Mouse (Mus musculus): ENCODE data around the gene Icosl.
"Not testable (repeated sequence)": the region's sequence is repeated elsewhere in the genome, so short reads cannot be mapped to it uniquely, and the experiment has no call there.

Gene Icosl

GRCm38 (mm10) chr10:78105548-78105947 is 36.4 kb downstream of the Icosl start:
- intact Hi-C loops (cut with DNase I), result no loop called here

GRCm38 (mm10) chr10:78114521-78115092 is 45.5 kb downstream of the Icosl start:
- intact Hi-C loops (cut with DNase I), result loop anchor here (5.0 kb wide), 1 partner anchor 38 kb away; no protein-coding TSS in a partner anchor

GRCm38 (mm10) chr10:78115153-78115552 is 46.1 kb downstream of the Icosl start:
- intact Hi-C loops (cut with DNase I), result loop anchor here (5.0 kb wide), 1 partner anchor 37 kb away; no protein-coding TSS in a partner anchor

DNA sequence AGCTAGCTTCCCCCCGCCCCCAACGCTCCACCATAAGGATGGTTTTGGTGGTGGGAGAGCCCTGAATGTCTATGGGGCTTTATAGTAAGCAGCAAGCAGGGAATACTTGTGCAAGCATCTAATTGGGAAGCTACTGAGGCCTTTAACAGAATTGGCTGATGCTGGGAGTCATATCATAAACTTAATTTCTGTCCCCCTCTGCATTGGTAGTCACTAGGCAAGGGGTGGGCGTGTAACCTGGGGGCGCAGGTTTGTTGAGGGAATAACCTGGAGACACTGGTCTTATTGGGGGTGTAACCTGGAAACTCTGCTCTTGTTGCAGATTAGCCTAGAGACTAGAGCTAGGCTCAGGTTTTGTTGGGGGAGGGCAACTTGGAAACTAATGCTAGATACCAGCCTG is 50.3 kb downstream of the Icosl start:
- intact Hi-C loops (cut with DNase I), result loop anchor here (5.0 kb wide), 1 partner anchor 33 kb away; no protein-coding TSS in a partner anchor

DNA sequence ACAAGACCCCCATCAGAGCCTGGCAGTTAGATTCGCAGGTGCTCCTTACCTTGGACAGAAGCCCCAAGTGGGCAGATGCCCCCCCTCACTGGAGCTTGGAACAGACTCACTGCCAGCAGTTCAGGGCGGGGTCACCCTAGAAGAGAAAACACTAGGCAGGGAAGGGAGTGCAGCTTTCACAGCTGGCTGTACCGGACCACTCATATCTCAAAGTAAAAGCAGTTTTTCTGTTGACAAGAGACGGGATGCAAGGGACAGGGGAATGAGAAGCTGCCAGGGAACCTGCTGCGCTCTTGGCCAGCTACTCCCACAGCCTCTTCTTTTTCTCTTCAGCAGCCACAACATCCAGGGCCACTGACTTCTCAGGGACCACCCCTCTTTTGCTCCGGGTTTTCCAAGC is 55.0 kb downstream of the Icosl start:
- intact Hi-C loops (cut with DNase I), result loop anchor here (5.0 kb wide), 1 partner anchor 47 kb away; no protein-coding TSS in a partner anchor

DNA sequence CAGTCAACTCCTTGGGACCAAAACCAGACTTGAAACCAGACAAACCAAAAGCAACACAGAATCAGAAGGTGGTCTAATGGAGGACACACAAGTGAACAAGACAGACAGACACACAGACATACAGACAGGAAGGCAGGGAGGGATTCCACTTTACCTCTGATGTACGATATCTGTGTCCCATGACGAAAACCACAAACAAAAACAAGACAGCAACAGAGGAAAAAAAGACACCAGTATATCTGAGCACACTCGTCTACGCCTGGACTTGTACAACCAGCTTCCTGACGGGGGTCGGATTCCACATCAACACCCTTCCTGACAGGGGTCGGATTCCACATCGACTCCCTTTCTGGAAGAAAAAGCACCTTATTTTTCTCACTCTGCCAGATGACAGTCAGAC is 56.0 kb downstream of the Icosl start:
- intact Hi-C loops (cut with DNase I), result not testable (repeated sequence)

GRCm38 (mm10) chr10:78126311-78126710 is 57.2 kb downstream of the Icosl start:
- intact Hi-C loops (cut with DNase I), result no loop called here

GRCm38 (mm10) chr10:78127046-78127870 is 58.2 kb downstream of the Icosl start:
- intact Hi-C loops (cut with DNase I), result no loop called here

DNA sequence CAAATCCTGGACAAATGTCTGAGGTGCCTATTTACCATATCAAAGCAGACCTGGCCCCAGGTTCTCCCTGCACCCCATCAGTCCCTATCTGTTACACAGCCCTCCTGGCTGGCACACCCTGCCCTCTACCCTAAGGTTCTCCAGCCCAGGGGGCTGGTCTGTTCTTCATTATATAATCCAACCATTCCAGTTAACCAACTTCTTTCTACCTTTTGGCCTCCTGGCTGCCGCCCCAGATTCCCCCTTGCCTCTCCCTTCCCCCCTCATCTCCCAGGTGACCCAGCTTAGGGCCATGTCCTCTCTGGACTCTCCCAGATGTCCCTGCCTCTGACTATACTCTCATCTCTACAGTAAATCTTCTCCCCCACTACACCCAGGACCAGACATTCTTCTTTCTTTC is 58.8 kb downstream of the Icosl start:
- intact Hi-C loops (cut with DNase I), result no loop called here

DNA sequence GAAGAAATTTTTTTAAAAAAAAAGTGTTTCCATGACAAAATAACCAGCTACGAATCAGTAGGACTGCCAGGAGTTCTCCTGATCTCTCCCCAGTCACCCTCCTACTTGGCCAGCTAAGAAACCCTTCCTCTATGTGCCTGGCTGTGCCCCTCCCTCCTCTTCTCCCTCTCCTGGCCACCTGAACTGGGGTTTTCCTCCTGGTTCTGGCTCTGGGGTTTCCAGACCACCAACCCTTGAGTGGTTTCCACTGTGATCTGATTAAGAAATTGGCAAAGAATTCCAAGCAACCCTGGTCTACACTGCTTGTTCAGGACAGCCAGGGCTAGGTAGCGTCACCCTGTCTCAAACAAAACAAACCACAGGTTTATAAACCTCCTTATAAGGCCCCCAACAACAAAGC is 59.5 kb downstream of the Icosl start:
- intact Hi-C loops (cut with DNase I), result no loop called here

- intact Hi-C loops (cut with DNase I), result no loop called here
Measured at GRCm38 (mm10) chr10:78129423-78129822, 60.3 kb downstream of the Icosl start.

- intact Hi-C loops (cut with DNase I), result no loop called here
Measured at GRCm38 (mm10) chr10:78129998-78130397, 60.9 kb downstream of the Icosl start.
